Mouse (Mus musculus) bone marrow, adult 2 months (tissue): ENCODE data around the gene Gamt.

Source experiments
- CTCF ChIP-seq: fragments of 200-500 bp; IDR thresholded peaks from 2 replicates; pipeline ENCODE4 v1.5.1; 2011; ENCODE audit warnings: low read length, control low read depth; ENCODE audit not compliant: control insufficient read depth, insufficient read depth
- POLR2A ChIP-seq: fragments of 200-500 bp; IDR thresholded peaks from 2 replicates; pipeline ENCODE4 v1.6.1; 2011; ENCODE audit warnings: low read depth, mild to moderate bottlenecking, control low read depth, low read length, borderline replicate concordance; ENCODE audit not compliant: control insufficient read depth

GRCm38 (mm10) chr10:80208841-80209371 is 51.9 kb downstream of the Gamt start:
- TF ChIP-seq CTCF (no peak), POLR2A (no peak)
